Mouse (Mus musculus) ES-E14 (cell line): ENCODE measurements around the gene Tanc1.

Experiments
- CHD2 ChIP-seq: IDR thresholded peaks from 2 replicates; pipeline ENCODE4 v1.6.1; 2014; ENCODE audit warnings: mild to moderate bottlenecking, low read depth, low read length, inconsistent platforms
- HCFC1 ChIP-seq: IDR thresholded peaks from 2 replicates; pipeline ENCODE4 v1.6.1; 2012; ENCODE audit warnings: low read length, inconsistent platforms, borderline replicate concordance; ENCODE audit not compliant: insufficient read depth
- MAFK ChIP-seq: IDR thresholded peaks from 2 replicates; pipeline ENCODE4 v1.6.1; 2014; ENCODE audit warnings: mild to moderate bottlenecking, low read depth, low read length, inconsistent platforms; ENCODE audit not compliant: insufficient read depth
- ZC3H11A ChIP-seq: IDR thresholded peaks from 2 replicates; pipeline ENCODE4 v1.6.1; 2012; ENCODE audit warnings: low read depth, mild to moderate bottlenecking, inconsistent platforms, low read length, borderline replicate concordance
- ZNF384 ChIP-seq: IDR thresholded peaks from 2 replicates; pipeline ENCODE4 v1.6.1; 2012; ENCODE audit warnings: low read depth, low read length, inconsistent platforms

DNA sequence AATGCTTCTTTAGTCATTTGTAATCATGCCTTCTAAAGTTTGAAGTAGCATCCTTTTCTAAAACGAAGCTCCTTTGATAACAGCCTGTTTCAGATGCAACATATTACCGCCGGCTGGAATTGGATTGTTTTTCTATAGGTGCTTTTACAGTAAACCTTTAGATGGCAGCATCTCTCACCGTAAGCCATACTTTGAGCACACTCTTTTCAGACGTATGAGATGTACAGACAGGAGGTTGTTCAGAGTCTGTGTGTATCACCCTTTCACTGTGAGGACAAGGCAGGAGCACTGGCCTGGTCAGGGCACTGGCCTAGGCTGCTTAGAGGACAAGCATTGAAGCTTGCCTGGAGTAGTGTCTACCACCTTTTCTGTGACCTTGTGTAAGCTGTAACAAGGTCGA is 145.2 kb downstream of the Tanc1 start:
- no peak for TF ChIP-seq HCFC1
- no peak for TF ChIP-seq MAFK
- TF ChIP-seq ZNF384 = no peak
- no peak for TF ChIP-seq ZC3H11A
- no peak for TF ChIP-seq CHD2
